Mouse (Mus musculus) spleen, adult 2 months (tissue): Measurements from ENCODE around the gene Cpne8.

ENCODE experiments used
- CTCF ChIP-seq: fragments of 200-500 bp; IDR thresholded peaks from 2 replicates; pipeline ENCODE4 v1.5.1; 2011; ENCODE audit warnings: mild to moderate bottlenecking, inconsistent platforms; ENCODE audit not compliant: insufficient read depth, insufficient read length, insufficient replicate concordance; ENCODE audit errors: extremely low read depth
- POLR2A ChIP-seq: fragments of 200-500 bp; IDR thresholded peaks from 2 replicates; pipeline ENCODE4 v1.6.1; 2011; ENCODE audit warnings: low read depth, low read length, inconsistent platforms

- TF ChIP-seq CTCF, result no peak
- TF ChIP-seq POLR2A, result no peak
Observed at GRCm38 (mm10) chr15:90645828-90646227, 33.4 kb downstream of the Cpne8 start.
